Mouse (Mus musculus): ENCODE data around the gene Slc39a1. TPM values are rescaled to one million over a fixed set of nuclear protein-coding genes. Genes with fewer than 3 reads are reported as not detected.

Gene Slc39a1
- polyA plus RNA-seq, 1 experiment, result 82.1 TPM

- Histone ChIP-seq H3K79me3 (ENCODE audit: low read depth) (no peaks in the 10 kb centered on the region), H3K79me2 (ENCODE audit: control insufficient read depth, insufficient read depth) (no peaks in the 10 kb centered on the region), H3ac (ENCODE audit: control insufficient read depth, insufficient read length, low read depth) (peak overlapping the region; percentile 76), H3K4me3 (ENCODE audit: insufficient read depth, poor library complexity, severe bottlenecking) (peak overlapping the region; percentile 50), H3K27me3 (ENCODE audit: control insufficient read depth, insufficient read depth, insufficient read length) (no peaks in the 10 kb centered on the region), H3K36me3 (ENCODE audit: control insufficient read depth, insufficient read depth) (peaks cover 15% of the 10 kb centered on the region)
- no peak for TF ChIP-seq CTCF (IDR thresholded peaks at IDR 0.05; ENCODE audit: control insufficient read depth, insufficient read depth, insufficient read length)
- TF ChIP-seq FOSL1 (IDR thresholded peaks at IDR 0.05; ENCODE audit: insufficient read depth, low read length, poor library complexity, severe bottlenecking), result no peak
- no peak for TF ChIP-seq CEBPB (IDR thresholded peaks at IDR 0.05; ENCODE audit: low read depth)
- no peak for TF ChIP-seq MYOG (IDR thresholded peaks at IDR 0.05; ENCODE audit: control insufficient read depth, extremely low read depth, insufficient read length)
- no peak for TF ChIP-seq MAX (IDR thresholded peaks at IDR 0.05)
- TF ChIP-seq USF1 (IDR thresholded peaks at IDR 0.05; ENCODE audit: low read depth), result no peak
Measured at GRCm38 (mm10) chr3:90265932-90266741, 18.2 kb downstream of the Slc39a1 start.

- H3K79me2 ChIP-seq (ENCODE audit: control insufficient read depth, insufficient read depth), result no peaks in the 10 kb centered on the region
- no peak overlapping the region for H3ac ChIP-seq (ENCODE audit: control insufficient read depth, insufficient read length, low read depth)
- H3K4me3 ChIP-seq (ENCODE audit: insufficient read depth, poor library complexity, severe bottlenecking), result no peak overlapping the region
- H3K36me3 ChIP-seq (ENCODE audit: control insufficient read depth, insufficient read depth), result peaks cover 5% of the 10 kb centered on the region
- no peak for TF ChIP-seq CEBPB (IDR thresholded peaks at IDR 0.05; ENCODE audit: low read depth)
- no peak for TF ChIP-seq FOSL1 (IDR thresholded peaks at IDR 0.05; ENCODE audit: insufficient read depth, low read length, poor library complexity, severe bottlenecking)
- no peak for TF ChIP-seq MYOG (IDR thresholded peaks at IDR 0.05; ENCODE audit: control insufficient read depth, extremely low read depth, insufficient read length)
- TF ChIP-seq MAX (IDR thresholded peaks at IDR 0.05), result no peak
- TF ChIP-seq USF1 (IDR thresholded peaks at IDR 0.05; ENCODE audit: low read depth), result no peak
- H3K79me3 ChIP-seq (ENCODE audit: low read depth), result no peaks in the 10 kb centered on the region
- H3K27me3 ChIP-seq (ENCODE audit: control insufficient read depth, insufficient read depth, insufficient read length), result no peaks in the 10 kb centered on the region
Measured at GRCm38 (mm10) chr3:90266901-90267775, 19.2 kb downstream of the Slc39a1 start.

GRCm38 (mm10) chr3:90268190-90268589 lies 20.2 kb downstream of the Slc39a1 start:
- H3K79me2 ChIP-seq (ENCODE audit: control insufficient read depth, insufficient read depth), result no peaks in the 10 kb centered on the region
- no peaks in the 10 kb centered on the region for H3K79me3 ChIP-seq (ENCODE audit: low read depth)

GRCm38 (mm10) chr3:90268971-90269370 lies 21.0 kb downstream of the Slc39a1 start:
- Histone ChIP-seq H3K27me3 (ENCODE audit: control insufficient read depth, insufficient read depth, insufficient read length) (no peaks in the 10 kb centered on the region), H3K79me2 (ENCODE audit: control insufficient read depth, insufficient read depth) (no peaks in the 10 kb centered on the region), H3K79me3 (ENCODE audit: low read depth) (no peaks in the 10 kb centered on the region), H3K36me3 (ENCODE audit: control insufficient read depth, insufficient read depth) (no peaks in the 10 kb centered on the region), H3K4me3 (ENCODE audit: insufficient read depth, poor library complexity, severe bottlenecking) (no peak overlapping the region), H3ac (ENCODE audit: control insufficient read depth, insufficient read length, low read depth) (no peak overlapping the region)
- no peak for TF ChIP-seq CEBPB (IDR thresholded peaks at IDR 0.05; ENCODE audit: low read depth)
- TF ChIP-seq FOSL1 (IDR thresholded peaks at IDR 0.05; ENCODE audit: insufficient read depth, low read length, poor library complexity, severe bottlenecking), result no peak
- no peak for TF ChIP-seq USF1 (IDR thresholded peaks at IDR 0.05; ENCODE audit: low read depth)
- no peak for TF ChIP-seq MAX (IDR thresholded peaks at IDR 0.05)
- no peak for TF ChIP-seq MYOG (IDR thresholded peaks at IDR 0.05; ENCODE audit: control insufficient read depth, extremely low read depth, insufficient read length)

More at GRCm38 (mm10) chr3:90268190-90268589, 20.2 kb downstream of the Slc39a1 start:
- Histone ChIP-seq H3K36me3 (ENCODE audit: control insufficient read depth, insufficient read depth) (peaks cover 5% of the 10 kb centered on the region), H3K4me3 (ENCODE audit: insufficient read depth, poor library complexity, severe bottlenecking) (no peak overlapping the region), H3ac (ENCODE audit: control insufficient read depth, insufficient read length, low read depth) (no peak overlapping the region), H3K27me3 (ENCODE audit: control insufficient read depth, insufficient read depth, insufficient read length) (no peaks in the 10 kb centered on the region)
- TF ChIP-seq MAX (IDR thresholded peaks at IDR 0.05) (no peak), FOSL1 (IDR thresholded peaks at IDR 0.05; ENCODE audit: insufficient read depth, low read length, poor library complexity, severe bottlenecking) (no peak), USF1 (IDR thresholded peaks at IDR 0.05; ENCODE audit: low read depth) (no peak), CEBPB (IDR thresholded peaks at IDR 0.05; ENCODE audit: low read depth) (no peak), CTCF (IDR thresholded peaks at IDR 0.05; ENCODE audit: control insufficient read depth, insufficient read depth, insufficient read length) (no peak), MYOD1 (IDR thresholded peaks at IDR 0.05; ENCODE audit: control insufficient read depth, insufficient read length, low read depth) (no peak), MYOG (IDR thresholded peaks at IDR 0.05; ENCODE audit: control insufficient read depth, extremely low read depth, insufficient read length) (no peak)

- no peaks in the 10 kb centered on the region for H3K36me3 ChIP-seq (ENCODE audit: control insufficient read depth, insufficient read depth)
- H3K79me2 ChIP-seq (ENCODE audit: control insufficient read depth, insufficient read depth), result no peaks in the 10 kb centered on the region
- H3K27me3 ChIP-seq (ENCODE audit: control insufficient read depth, insufficient read depth, insufficient read length), result no peaks in the 10 kb centered on the region
- no peaks in the 10 kb centered on the region for H3K79me3 ChIP-seq (ENCODE audit: low read depth)
- TF ChIP-seq CEBPB (IDR thresholded peaks at IDR 0.05; ENCODE audit: low read depth), result no peak
- TF ChIP-seq MYOD1 (IDR thresholded peaks at IDR 0.05; ENCODE audit: control insufficient read depth, insufficient read length, low read depth), result no peak
- TF ChIP-seq MAX (IDR thresholded peaks at IDR 0.05), result no peak
- H3K4me3 ChIP-seq (ENCODE audit: insufficient read depth, poor library complexity, severe bottlenecking), result no peak overlapping the region
- no peak overlapping the region for H3ac ChIP-seq (ENCODE audit: control insufficient read depth, insufficient read length, low read depth)
Measured at GRCm38 (mm10) chr3:90270784-90271183, 22.8 kb downstream of the Slc39a1 start.
